Mouse (Mus musculus) thymus, postnatal 25 days (tissue): Measurements from ENCODE around the gene Dnlz.

Source experiments
- DNase-seq: peaks from one replicate; pipeline ENCODE4 v3.0.0; 2022

The Dnlz gene

GRCm38 (mm10) chr2:26319519-26320244 lies 32.2 kb downstream of the Dnlz start:
- no peak for DNase-seq

GRCm38 (mm10) chr2:26319109-26319508 lies 32.8 kb downstream of the Dnlz start:
- no peak for DNase-seq

GRCm38 (mm10) chr2:26317991-26318672 lies 33.8 kb downstream of the Dnlz start:
- no peak for DNase-seq

GRCm38 (mm10) chr2:26317371-26317770 lies 34.5 kb downstream of the Dnlz start:
- no peak for DNase-seq

GRCm38 (mm10) chr2:26316576-26317246 lies 35.2 kb downstream of the Dnlz start:
- DNase-seq: no peak

GRCm38 (mm10) chr2:26315925-26316311 lies 36.0 kb downstream of the Dnlz start:
- DNase-seq: no peak

GRCm38 (mm10) chr2:26315072-26315924 lies 36.6 kb downstream of the Dnlz start, which contains the start of gene Gpsm1:
Gene Gpsm1, plus strand, starts transcription at chr2:26315515.
- DNase-seq: peak; percentile 71

- no peak for DNase-seq
These were observed 37.4 kb downstream of the Dnlz start for GRCm38 (mm10) chr2:26314281-26315071.

GRCm38 (mm10) chr2:26313394-26313793 lies 38.5 kb downstream of the Dnlz start:
- no peak for DNase-seq

GRCm38 (mm10) chr2:26312812-26313211 lies 39.1 kb downstream of the Dnlz start:
- no peak for DNase-seq

- peak; percentile 38 for DNase-seq
These were observed 40.0 kb downstream of the Dnlz start for GRCm38 (mm10) chr2:26311936-26312335.

- DNase-seq: no peak
These were observed 42.2 kb downstream of the Dnlz start for GRCm38 (mm10) chr2:26309739-26310138.

- DNase-seq: no peak
These were observed 45.2 kb downstream of the Dnlz start for GRCm38 (mm10) chr2:26306702-26307101.

- DNase-seq: no peak
These were observed 46.4 kb downstream of the Dnlz start for GRCm38 (mm10) chr2:26305555-26305954.

- DNase-seq: no peak
These were observed 47.2 kb downstream of the Dnlz start for GRCm38 (mm10) chr2:26304711-26305110.

GRCm38 (mm10) chr2:26302005-26302503 lies 49.9 kb downstream of the Dnlz start:
- DNase-seq: no peak

GRCm38 (mm10) chr2:26300808-26301174 lies 51.1 kb downstream of the Dnlz start:
- DNase-seq: peak; percentile 86

GRCm38 (mm10) chr2:26300161-26300807 lies 51.6 kb downstream of the Dnlz start:
- DNase-seq: no peak

- DNase-seq: no peak
These were observed 52.6 kb downstream of the Dnlz start for GRCm38 (mm10) chr2:26299336-26299735.

GRCm38 (mm10) chr2:26298856-26299230 lies 53.1 kb downstream of the Dnlz start:
- DNase-seq: no peak

- DNase-seq: no peak
These were observed 53.6 kb downstream of the Dnlz start for GRCm38 (mm10) chr2:26298208-26298855.
